Mouse (Mus musculus) lung, adult 2 months (tissue): ENCODE measurements at regions not wholly inside any gene's neighbourhood (a gene's known extent, or its start where the extent isn't known, plus 50 kb on each side); places are given as distances from the start of the nearest gene placed in this dataset.

Source experiments
- DNase-seq: peaks from one replicate; pipeline ENCODE4 v3.0.0; 2022
- H3K4me1 ChIP-seq: fragments of 200-500 bp; 2 replicates; pipeline ENCODE4 v1.6.1; 2011; ENCODE audit warnings: low read length; ENCODE audit not compliant: control insufficient read depth, insufficient read depth
- H3K4me3 ChIP-seq: fragments of 200-500 bp; replicated peaks from 2 replicates; pipeline ENCODE3; 2011; ENCODE audit warnings: low read depth, mild to moderate bottlenecking, control low read depth, low read length; ENCODE audit errors: extremely low read depth
- CTCF ChIP-seq: fragments of 200-500 bp; IDR thresholded peaks from 2 replicates; pipeline ENCODE4 v1.5.1; 2011; ENCODE audit warnings: mild to moderate bottlenecking, low read length, control low read depth; ENCODE audit not compliant: insufficient read depth
- POLR2A ChIP-seq: fragments of 200-500 bp; IDR thresholded peaks from 2 replicates; pipeline ENCODE4 v1.6.1; 2011; ENCODE audit warnings: low read depth, mild to moderate bottlenecking, control low read depth, low read length, borderline replicate concordance; ENCODE audit errors: extremely low read depth
- WGBS: fragments of 180-500 bp; shearing (Covaris S2); methylation state at CpG from one replicate; pipeline ENCODE4 v1.1.7; 2018; 5-methylcytosine and 5-hydroxymethylcytosine counted together

- Histone ChIP-seq H3K4me3 (no peak overlapping the region), H3K4me1 (no peaks in the 10 kb centered on the region)
- no peak for DNase-seq
- WGBS: 72% methylated on average over 11 of the region's 11 CpGs
- no peak for TF ChIP-seq POLR2A
- TF ChIP-seq CTCF: no peak
Measured at GRCm38 (mm10) chr10:17038259-17039043, 684.6 kb upstream of the Cited2 start.

GRCm38 (mm10) chr10:17042090-17042489 lies 680.9 kb upstream of the Cited2 start:
- DNase-seq: no peak
- Histone ChIP-seq H3K4me1 (no peaks in the 10 kb centered on the region), H3K4me3 (no peak overlapping the region)
- WGBS: 92% methylated on average over 1 of the region's 1 CpGs
- TF ChIP-seq POLR2A (no peak), CTCF (no peak)

GRCm38 (mm10) chr10:17042973-17043372 lies 680.0 kb upstream of the Cited2 start:
- H3K4me1 ChIP-seq: no peaks in the 10 kb centered on the region
- DNase-seq: no peak
- H3K4me3 ChIP-seq: no peak overlapping the region
- TF ChIP-seq POLR2A (no peak), CTCF (no peak)
- WGBS: 73% methylated on average over 3 of the region's 3 CpGs

- TF ChIP-seq CTCF: no peak
- no peak for TF ChIP-seq POLR2A
- no peaks in the 10 kb centered on the region for H3K4me1 ChIP-seq
- DNase-seq: no peak
- 86% methylated on average over 5 of the region's 5 CpGs for WGBS
- H3K4me3 ChIP-seq: no peak overlapping the region
Measured at GRCm38 (mm10) chr10:17046765-17047164, 676.3 kb upstream of the Cited2 start.

- 73% methylated on average over 1 of the region's 1 CpGs for WGBS
- H3K4me3 ChIP-seq: no peak overlapping the region
- no peaks in the 10 kb centered on the region for H3K4me1 ChIP-seq
- no peak for DNase-seq
- no peak for TF ChIP-seq CTCF
- TF ChIP-seq POLR2A: no peak
Measured at GRCm38 (mm10) chr10:17072906-17073305, 650.1 kb upstream of the Cited2 start.

GRCm38 (mm10) chr10:17074013-17074401 lies 649.0 kb upstream of the Cited2 start:
- 61% methylated on average over 1 of the region's 1 CpGs for WGBS
- no peak for TF ChIP-seq CTCF
- no peak for TF ChIP-seq POLR2A
- DNase-seq: no peak
- Histone ChIP-seq H3K4me3 (no peak overlapping the region), H3K4me1 (no peaks in the 10 kb centered on the region)

- TF ChIP-seq POLR2A (no peak), CTCF (no peak)
- 66% methylated on average over 6 of the region's 6 CpGs for WGBS
- Histone ChIP-seq H3K4me1 (no peaks in the 10 kb centered on the region), H3K4me3 (no peak overlapping the region)
- DNase-seq: no peak
Measured at GRCm38 (mm10) chr10:17074402-17075027, 648.5 kb upstream of the Cited2 start.

GRCm38 (mm10) chr10:17075147-17075546 lies 647.9 kb upstream of the Cited2 start:
- no peaks in the 10 kb centered on the region for H3K4me1 ChIP-seq
- TF ChIP-seq POLR2A (no peak), CTCF (no peak)
- DNase-seq: no peak
- 63% methylated on average over 4 of the region's 4 CpGs for WGBS
- H3K4me3 ChIP-seq: no peak overlapping the region

- no peaks in the 10 kb centered on the region for H3K4me1 ChIP-seq
- 30% methylated on average over 2 of the region's 2 CpGs for WGBS
- DNase-seq: no peak
- no peak overlapping the region for H3K4me3 ChIP-seq
- TF ChIP-seq CTCF: no peak
- no peak for TF ChIP-seq POLR2A
Measured at GRCm38 (mm10) chr10:17075576-17075975, 647.4 kb upstream of the Cited2 start.

- Histone ChIP-seq H3K4me1 (no peaks in the 10 kb centered on the region), H3K4me3 (no peak overlapping the region)
- WGBS: 75% methylated on average over 4 of the region's 4 CpGs
- no peak for DNase-seq
- TF ChIP-seq CTCF: no peak
- TF ChIP-seq POLR2A: no peak
Measured at GRCm38 (mm10) chr10:17076186-17076585, 646.8 kb upstream of the Cited2 start.

- TF ChIP-seq CTCF: no peak
- DNase-seq: no peak
- 67% methylated on average over 2 of the region's 2 CpGs for WGBS
- H3K4me3 ChIP-seq: no peak overlapping the region
- H3K4me1 ChIP-seq: no peaks in the 10 kb centered on the region
Measured at GRCm38 (mm10) chr10:17077580-17077979, 645.4 kb upstream of the Cited2 start.
